9 mouse cellular contexts compared by ENCODE assay signal in genomic region chr12:112130957-112131356, GRCm38 (mm10). TPM values are rescaled to one million over a fixed set of nuclear protein-coding genes. Genes with fewer than 3 reads are reported as not detected.
DNase-seq lines count a peak whose midpoint lies in the region; ATAC-seq and TF ChIP-seq lines count a peak whose summit lies in the region.
"Had no signal": no experiment of that assay in that cellular context is flagged by ENCODE, and none has a peak within 500 bp of the region (broad histone marks: within the 10 kb centered on the region; RNA-seq: fewer than 3 reads in every experiment).

No protein-coding gene starts in this region.

- H3K4me2 ChIP-seq in forebrain, embryonic 15.5 days (replicated peaks), result peak overlapping the region; percentile 84
- H3K4me2 ChIP-seq in neural tube, embryonic 12.5 days (replicated peaks), result peak overlapping the region; percentile 97

- DNase-seq in left cerebral cortex, adult 2 months (ENCODE audit: extremely low spot score in 1 of 2, low spot score in 2 of 2), result no peak
- no peak for DNase-seq in left cerebral cortex, postnatal 14 days (ENCODE audit: low spot score in 2 of 2)
- peak; percentile 73 to 91 for DNase-seq in kidney, postnatal 25 days
- DNase-seq in left cerebral cortex, postnatal 36 days (ENCODE audit: low spot score in 2 of 2), result no peak
- DNase-seq in embryo, embryonic 9.5 days (ENCODE audit: extremely low spot score), result no peak
- no peak for DNase-seq in layer of hippocampus, adult 9-10 months (ENCODE audit: low spot score)

- H3K27me3 ChIP-seq in forebrain, embryonic 15.5 days, result 0 out of 2 replicates have a peak, but pooled peaks cover 11% of the 10 kb centered on the region
- peaks cover 47% of the 10 kb centered on the region for H3K27me3 ChIP-seq in neural tube, embryonic 12.5 days (replicated peaks)

- TF ChIP-seq CTCF in left cerebral cortex, adult 2 months (IDR thresholded peaks at IDR 0.05), result no peak

- ATAC-seq in forebrain, embryonic 15.5 days (replicated peaks), result peak; percentile 28; the same call in 1 of the 2 replicates
- ATAC-seq in neural tube, embryonic 12.5 days (ENCODE audit: low FRiP score, low read depth), result peak; percentile 48; the same call in 1 of the 2 replicates

- no peak overlapping the region for H3K9ac ChIP-seq in forebrain, embryonic 15.5 days (replicated peaks)
- peak overlapping the region; percentile 81; the same call in 1 of the 2 replicates for H3K9ac ChIP-seq in neural tube, embryonic 12.5 days

- no peak overlapping the region for H3K27ac ChIP-seq in left cerebral cortex, adult 2 months
- no peak overlapping the region for H3K27ac ChIP-seq in forebrain, embryonic 15.5 days (replicated peaks)
- no peak overlapping the region for H3K27ac ChIP-seq in neural tube, embryonic 12.5 days

- intact Hi-C loops in left cerebral cortex, adult 2 months (cut with DNase I), result no loop called here
- intact Hi-C loops in left cerebral cortex, postnatal 14 days (cut with DNase I), result no loop called here
- intact Hi-C loops in left cerebral cortex, postnatal 36 days (cut with DNase I), result no loop called here

- no peaks in the 10 kb centered on the region for H3K9me3 ChIP-seq in forebrain, embryonic 15.5 days
- H3K9me3 ChIP-seq in neural tube, embryonic 12.5 days, result no peaks in the 10 kb centered on the region

- WGBS in forebrain, embryonic 15.5 days, result 15% methylated on average over 32 of the region's 32 CpGs
- WGBS in neural tube, embryonic 12.5 days, result 15% methylated on average over 32 of the region's 32 CpGs

- peak overlapping the region; percentile 50; the same call in 1 of the 2 replicates for H3K4me3 ChIP-seq in left cerebral cortex, adult 2 months
- peak overlapping the region; percentile 54 for H3K4me3 ChIP-seq in forebrain, embryonic 15.5 days
- H3K4me3 ChIP-seq in neural tube, embryonic 12.5 days, result peak overlapping the region; percentile 65

- peaks cover 10% of the 10 kb centered on the region; the same call in 1 of the 2 replicates for H3K4me1 ChIP-seq in forebrain, embryonic 15.5 days
- H3K4me1 ChIP-seq in neural tube, embryonic 12.5 days, result peaks cover 23% of the 10 kb centered on the region; the same call in 1 of the 2 replicates

- no peaks in the 10 kb centered on the region for H3K36me3 ChIP-seq in forebrain, embryonic 15.5 days
- no peaks in the 10 kb centered on the region for H3K36me3 ChIP-seq in neural tube, embryonic 12.5 days

RNA-seq across cellular contexts. Expression of gene Kif26a, which starts 15.1 kb away (rescaled TPM):
- 1 to 10 TPM; 4.9 to 5.2 TPM for total RNA-seq in left cerebral cortex, adult 2 months (2021)
- total RNA-seq in left cerebral cortex, postnatal 14 days (2021), result 1 to 10 TPM; 5.8 to 8.1 TPM
- 16.1 and 18.0 TPM in 2 replicates for polyA plus RNA-seq in forebrain, embryonic 15.5 days (2015; fragmentation: Nextera tagmentation; extraction: Ambion mirVana)
- 5.2 and 6.0 TPM in 2 replicates for polyA plus RNA-seq in neural tube, embryonic 12.5 days (2016; fragmentation: Nextera tagmentation; extraction: Ambion mirVana)
- 1 to 10 TPM; 5.1 to 5.3 TPM for total RNA-seq in left cerebral cortex, postnatal 36 days (2021)

RNA-seq across cellular contexts. Expression of gene Aspg, which starts 24.5 kb away (rescaled TPM):
- total RNA-seq in left cerebral cortex, adult 2 months (2021), result 1 to 10 TPM; 4.7 to 4.9 TPM
- 1 to 10 TPM; 1.9 to 4.7 TPM for total RNA-seq in left cerebral cortex, postnatal 14 days (2021)
- polyA plus RNA-seq in forebrain, embryonic 15.5 days (2015; fragmentation: Nextera tagmentation; extraction: Ambion mirVana), result 0.20 and 0.22 TPM in 2 replicates
- polyA plus RNA-seq in neural tube, embryonic 12.5 days (2016; fragmentation: Nextera tagmentation; extraction: Ambion mirVana), result 0.60 and 0.96 TPM in 2 replicates
- 1 to 10 TPM; 2.4 to 4.5 TPM for total RNA-seq in left cerebral cortex, postnatal 36 days (2021)
- total RNA-seq: MEL had no signal

Comparison
In these comparisons a context has a peak if more than half of its experiments do, and no peak if none do; other contexts are left out.
1. DNase-seq: peak in kidney, postnatal 25 days (2 of 2); none in left cerebral cortex, adult 2 months (0 of 2), left cerebral cortex, postnatal 14 days (0 of 2), left cerebral cortex, postnatal 36 days (0 of 2), embryo, embryonic 9.5 days (single experiment) and layer of hippocampus, adult 9-10 months (single experiment).
2. Peak in every context shown above with its lines, with median percentiles within 50 percentile points of each other: H3K4me3 ChIP-seq.